Mouse (Mus musculus): ENCODE results near the gene Crip2. TPM values are rescaled to one million over a fixed set of nuclear protein-coding genes. Genes with fewer than 3 reads are reported as not detected.

The Crip2 gene
- 125 and 130 TPM in 2 replicates for polyA plus RNA-seq (2015; fragmentation: Nextera tagmentation; extraction: Ambion mirVana)

DNA sequence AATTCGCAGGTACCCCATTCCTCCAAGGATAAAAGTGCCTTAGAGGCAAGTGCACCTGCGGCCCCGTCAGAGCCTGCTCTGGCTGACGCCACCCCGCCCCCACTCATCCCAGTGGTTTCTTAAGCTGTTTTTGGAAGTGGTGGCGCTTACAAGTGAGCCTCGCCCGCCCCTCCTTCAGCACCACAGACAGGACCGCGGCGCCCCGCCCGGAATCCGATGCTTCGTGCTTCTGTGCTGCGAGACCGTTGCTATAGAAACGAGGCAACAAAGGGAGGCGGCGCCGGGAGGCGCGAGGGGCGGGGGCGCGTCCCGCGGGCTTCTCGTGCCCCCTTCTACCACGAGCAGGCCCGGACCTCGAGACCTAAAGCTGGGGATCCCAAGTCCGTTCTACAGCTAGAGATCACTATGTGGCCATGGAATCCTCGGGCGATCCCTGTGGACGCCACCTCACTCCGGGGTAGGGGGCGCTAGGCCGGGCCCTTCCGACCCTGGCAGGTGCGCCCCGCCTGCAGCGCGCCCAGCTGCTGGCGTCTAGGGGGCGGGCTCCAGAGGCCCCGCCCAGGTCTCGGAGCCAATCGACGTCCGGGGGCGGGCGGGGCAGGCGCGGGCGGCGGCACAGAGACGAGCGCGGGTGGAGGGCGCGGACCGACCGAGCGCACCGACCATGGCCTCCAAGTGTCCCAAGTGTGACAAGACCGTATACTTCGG is at the start of gene Crip2:
Gene Crip2 (plus strand): TSS at position 329 of the 708 bp plus-strand sequence.
- H3K9me3 ChIP-seq, result no peaks in the 10 kb centered on the region
- H3K4me3 ChIP-seq (replicated peaks), result peak within 1 kb of the TSS; percentile 58
- peak; percentile 79 for ATAC-seq (ENCODE audit: insufficient read depth, low FRiP score, low read depth)
- peaks cover 11% of the 10 kb centered on the region for H3K27me3 ChIP-seq (replicated peaks)
- H3K9ac ChIP-seq, result peak within 1 kb of the TSS; percentile 35
- under 1% methylated on average over 66 of the region's 68 CpGs for WGBS
- H3K27ac ChIP-seq, result peak within 1 kb of the TSS; percentile 72; the same call in 1 of the 2 replicates
- H3K4me1 ChIP-seq, result peaks cover 45% of the 10 kb centered on the region
- H3K4me2 ChIP-seq, result peak within 1 kb of the TSS; percentile 95
- peaks cover 32% of the 10 kb centered on the region for H3K36me3 ChIP-seq

DNA sequence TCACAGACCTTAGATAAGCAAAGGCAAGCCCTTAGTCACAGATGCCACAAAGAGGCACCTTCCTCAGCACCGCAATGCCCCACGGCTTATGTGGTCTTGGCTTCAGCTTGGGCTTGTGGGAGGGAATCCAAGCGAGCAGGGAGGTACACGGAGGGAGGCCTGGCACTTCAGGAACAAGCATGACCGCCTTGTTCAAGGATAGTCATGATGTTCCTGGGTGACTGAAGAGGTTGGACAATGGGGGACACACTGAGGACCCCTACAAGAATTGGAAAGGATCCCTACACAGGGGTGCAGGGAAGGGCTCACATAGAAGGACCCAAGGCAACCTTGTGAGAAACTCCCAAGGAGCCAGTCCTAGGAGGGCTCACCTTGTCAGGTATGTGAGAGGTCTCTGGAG is 43.0 kb upstream of the Crip2 start:
- no peaks in the 10 kb centered on the region for H3K27me3 ChIP-seq (replicated peaks)
- H3K4me1 ChIP-seq, result peaks cover 37% of the 10 kb centered on the region
- peak overlapping the region; percentile 84 for H3K4me2 ChIP-seq
- H3K27ac ChIP-seq, result no peak overlapping the region
- H3K9ac ChIP-seq, result no peak overlapping the region
- no peaks in the 10 kb centered on the region for H3K36me3 ChIP-seq
- no peak overlapping the region for H3K4me3 ChIP-seq (replicated peaks)
- no peaks in the 10 kb centered on the region for H3K9me3 ChIP-seq
- WGBS, result 83% methylated on average over 5 of the region's 5 CpGs
- no peak for ATAC-seq (ENCODE audit: insufficient read depth, low FRiP score, low read depth)

DNA sequence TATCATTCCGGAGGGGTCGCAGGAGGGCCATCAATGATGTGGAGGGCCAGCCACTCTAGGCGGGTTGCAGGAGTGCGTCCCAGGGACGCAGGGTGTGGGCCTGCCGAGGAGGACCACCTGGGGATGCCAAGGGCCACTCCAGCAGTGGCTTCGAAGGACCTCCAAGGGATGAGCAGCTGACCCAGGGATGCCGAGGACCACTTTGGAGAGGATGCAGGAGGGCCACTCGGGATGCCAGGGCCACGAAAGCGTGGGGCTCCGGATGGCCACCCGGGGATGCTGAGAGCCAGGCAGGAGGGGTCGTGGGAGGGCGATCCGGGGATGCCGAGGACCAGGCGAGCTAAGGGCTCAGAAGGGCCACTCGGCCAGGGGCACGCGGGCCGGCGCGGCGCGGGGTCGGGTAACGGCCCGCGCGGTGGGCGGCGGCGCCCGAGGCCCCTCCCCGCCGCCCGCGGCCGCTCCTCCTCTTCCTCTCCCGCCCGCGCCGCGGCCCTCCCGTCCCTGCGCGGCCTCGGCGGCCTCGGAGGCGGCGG is 42.2 kb upstream of the Crip2 start, which contains the start of gene Mta1:
Gene Mta1 (plus strand): TSS at position 530 of the 533 bp plus-strand sequence.
- Histone ChIP-seq H3K36me3 (no peaks in the 10 kb centered on the region), H3K27ac (peak within 1 kb of the TSS; percentile 76), H3K4me1 (peaks cover 44% of the 10 kb centered on the region), H3K9ac (peak within 1 kb of the TSS; percentile 99), H3K9me3 (no peaks in the 10 kb centered on the region), H3K27me3 (replicated peaks) (no peaks in the 10 kb centered on the region), H3K4me2 (peak within 1 kb of the TSS; percentile 87), H3K4me3 (replicated peaks) (peak within 1 kb of the TSS; percentile 92)
- 4% methylated on average over 18 of the region's 53 CpGs for WGBS
- ATAC-seq (ENCODE audit: insufficient read depth, low FRiP score, low read depth), result peak; percentile 71

DNA sequence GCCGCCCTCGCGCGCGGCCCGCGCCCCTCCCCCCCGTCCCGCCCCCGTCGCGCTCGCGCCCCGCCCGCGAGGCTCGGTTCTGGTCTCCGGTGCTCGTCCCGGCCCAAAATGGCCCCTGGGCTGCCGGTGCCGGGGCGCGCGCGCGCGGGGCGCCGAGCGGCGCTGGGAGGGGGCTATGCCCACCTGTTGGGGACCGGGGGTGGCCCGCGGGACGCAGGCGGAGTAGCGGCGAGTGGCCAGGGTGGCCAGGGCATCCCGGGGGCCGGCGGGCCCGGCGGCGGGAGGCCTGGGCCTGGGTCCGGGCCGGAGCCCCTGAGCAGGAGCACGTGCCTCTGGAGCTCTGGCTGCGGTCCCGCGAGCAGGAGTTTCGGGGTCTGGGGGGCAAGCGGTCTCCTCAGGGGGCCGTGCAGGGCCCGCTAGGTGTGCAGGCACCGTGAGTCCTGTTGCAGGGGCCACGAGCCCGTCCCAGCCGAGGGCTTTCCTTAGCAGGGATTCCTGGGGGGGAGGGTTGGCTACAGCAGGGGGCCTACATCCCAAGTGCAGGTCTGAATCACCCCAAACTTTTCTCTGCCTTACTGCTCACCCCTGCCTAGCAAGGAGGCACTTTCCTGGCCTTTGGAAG is 41.4 kb upstream of the Crip2 start:
- H3K27ac ChIP-seq, result peak overlapping the region; percentile 76
- H3K4me2 ChIP-seq, result peak overlapping the region; percentile 87
- H3K4me3 ChIP-seq (replicated peaks), result peak overlapping the region; percentile 92
- WGBS, result 0% methylated on average over 30 of the region's 60 CpGs
- H3K36me3 ChIP-seq, result no peaks in the 10 kb centered on the region
- H3K4me1 ChIP-seq, result peaks cover 50% of the 10 kb centered on the region
- peak overlapping the region; percentile 99 for H3K9ac ChIP-seq
- no peaks in the 10 kb centered on the region for H3K27me3 ChIP-seq (replicated peaks)
- peak; percentile 1; the same call in 1 of the 2 replicates for ATAC-seq (ENCODE audit: insufficient read depth, low FRiP score, low read depth)
- no peaks in the 10 kb centered on the region for H3K9me3 ChIP-seq

DNA sequence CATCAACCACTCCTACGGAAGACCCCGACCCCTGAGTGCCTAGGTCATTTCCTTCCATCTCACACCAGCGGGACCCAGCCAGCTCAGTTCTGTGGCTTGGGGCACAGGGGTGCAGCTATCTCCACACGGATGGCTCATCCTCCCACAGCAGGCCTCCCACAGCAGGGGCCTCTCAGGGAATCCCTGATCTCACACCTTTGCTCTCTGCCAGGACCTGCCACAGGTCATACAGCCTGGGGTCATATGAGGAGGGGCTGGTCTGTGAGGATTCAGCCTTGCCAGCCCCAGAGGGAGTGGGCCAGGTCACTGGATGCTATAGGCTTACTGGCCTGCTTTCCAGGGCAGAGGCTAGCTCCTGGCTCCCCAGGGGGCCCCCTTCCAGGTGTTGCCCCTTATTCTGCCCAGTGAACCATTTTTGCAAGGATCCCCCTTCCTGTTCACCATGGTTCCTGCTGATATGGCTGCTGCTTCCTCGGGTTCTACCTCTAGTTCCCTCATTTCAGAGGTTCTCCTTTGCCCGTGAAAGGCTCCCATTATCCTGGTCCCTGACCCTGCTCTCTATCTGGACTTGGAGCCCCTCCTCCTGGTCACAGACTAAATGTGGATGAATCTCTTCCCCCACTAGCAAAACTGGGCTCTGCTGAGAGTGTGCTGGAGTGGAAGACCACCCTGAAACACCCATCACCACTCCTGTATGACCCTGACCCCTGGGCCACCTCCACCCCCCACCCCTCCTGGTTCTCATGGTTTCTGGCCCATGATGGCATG is 40.4 kb upstream of the Crip2 start:
- Histone ChIP-seq H3K4me1 (peaks cover 55% of the 10 kb centered on the region), H3K4me2 (peak overlapping the region; percentile 87), H3K4me3 (replicated peaks) (peak overlapping the region; percentile 92), H3K9ac (peak overlapping the region; percentile 99; the same call in 1 of the 2 replicates), H3K27me3 (replicated peaks) (no peaks in the 10 kb centered on the region), H3K9me3 (no peaks in the 10 kb centered on the region), H3K36me3 (no peaks in the 10 kb centered on the region), H3K27ac (no peak overlapping the region; the same call in 1 of the 2 replicates)
- ATAC-seq (ENCODE audit: insufficient read depth, low FRiP score, low read depth), result 0 out of 2 replicates have a peak, but pooled peaks have one; percentile 8
- WGBS, result 21% methylated on average over 6 of the region's 6 CpGs

DNA sequence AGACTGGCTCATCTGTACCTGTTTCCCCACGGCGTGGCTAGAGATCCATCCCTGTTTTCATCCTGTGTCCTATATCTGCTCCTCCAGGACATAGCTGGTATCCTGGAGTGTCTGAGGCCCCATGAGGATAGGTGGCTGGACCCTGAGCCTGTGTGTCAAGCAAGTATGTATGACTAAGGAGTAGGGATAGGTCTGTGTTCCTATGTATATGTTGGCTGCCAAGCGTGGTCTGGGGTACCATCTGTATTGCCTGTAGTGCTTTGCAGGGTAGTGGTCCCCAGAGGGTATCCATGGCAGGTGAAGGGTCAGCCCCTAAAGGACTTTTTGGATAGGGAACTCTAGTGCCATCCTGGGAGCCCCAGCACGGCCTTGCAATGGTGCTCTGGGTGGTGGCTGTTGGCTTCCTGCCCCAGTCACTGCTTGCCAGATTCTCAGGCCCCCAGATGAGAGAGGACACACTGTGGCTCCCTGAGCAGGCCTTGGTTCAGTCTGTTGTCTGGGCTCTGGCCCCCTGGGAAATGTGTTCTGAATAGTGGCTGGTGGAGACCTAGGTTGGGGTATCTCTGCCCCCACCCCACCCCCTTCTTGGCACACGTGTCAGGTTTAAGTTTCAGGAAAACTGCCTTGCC is 39.5 kb upstream of the Crip2 start:
- no peak for ATAC-seq (ENCODE audit: insufficient read depth, low FRiP score, low read depth)
- no peak overlapping the region for H3K9ac ChIP-seq
- peak overlapping the region; percentile 87; the same call in 1 of the 2 replicates for H3K4me2 ChIP-seq
- H3K27ac ChIP-seq, result no peak overlapping the region
- H3K4me3 ChIP-seq (replicated peaks), result no peak overlapping the region
- WGBS, result 74% methylated on average over 5 of the region's 5 CpGs
- 0 out of 2 replicates have a peak, but pooled peaks cover 2% of the 10 kb centered on the region for H3K36me3 ChIP-seq
- H3K9me3 ChIP-seq, result no peaks in the 10 kb centered on the region
- H3K4me1 ChIP-seq, result peaks cover 55% of the 10 kb centered on the region
- no peaks in the 10 kb centered on the region for H3K27me3 ChIP-seq (replicated peaks)

DNA sequence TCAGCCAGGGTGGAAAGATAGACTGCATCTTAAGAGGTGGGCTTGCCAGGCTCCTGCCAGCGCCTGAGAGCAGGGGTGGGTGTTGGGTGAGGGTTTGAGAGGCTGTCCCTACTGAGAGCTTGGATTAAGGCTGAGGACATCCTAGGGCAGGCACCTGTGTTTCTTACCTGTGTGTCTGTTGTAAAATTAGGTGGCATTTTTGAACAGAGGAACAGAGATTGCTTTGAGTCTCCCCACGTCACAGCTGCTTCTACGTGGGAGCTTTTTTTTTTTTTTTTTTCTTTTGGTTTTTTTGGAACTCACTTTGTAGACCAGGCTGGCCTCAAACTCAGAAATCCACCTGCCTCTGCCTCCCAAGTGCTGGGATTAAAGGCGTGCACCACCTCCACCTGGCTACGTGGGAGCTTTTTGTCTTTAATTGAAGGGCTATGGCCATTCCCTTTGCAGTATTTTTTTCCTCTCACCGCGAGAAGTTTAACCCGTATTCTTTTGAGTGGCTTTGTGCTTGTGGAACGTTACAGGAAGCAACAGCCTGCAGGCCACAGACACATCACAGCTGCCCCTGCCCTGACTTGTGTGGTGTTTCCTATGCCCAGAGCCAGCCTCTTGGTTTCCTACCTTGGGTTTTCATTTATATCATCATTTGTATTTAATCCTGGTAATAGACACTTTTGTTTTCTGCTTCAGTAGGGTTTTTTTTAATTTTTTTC is 38.6 kb upstream of the Crip2 start:
- H3K9me3 ChIP-seq, result no peaks in the 10 kb centered on the region
- no peak overlapping the region for H3K4me3 ChIP-seq (replicated peaks)
- no peak overlapping the region for H3K27ac ChIP-seq
- no peak overlapping the region for H3K9ac ChIP-seq
- no peak overlapping the region for H3K4me2 ChIP-seq
- peaks cover 55% of the 10 kb centered on the region for H3K4me1 ChIP-seq
- H3K27me3 ChIP-seq (replicated peaks), result no peaks in the 10 kb centered on the region
- H3K36me3 ChIP-seq, result 0 out of 2 replicates have a peak, but pooled peaks cover 5% of the 10 kb centered on the region
- ATAC-seq (ENCODE audit: insufficient read depth, low FRiP score, low read depth), result no peak
- WGBS, result 75% methylated on average over 9 of the region's 9 CpGs

DNA sequence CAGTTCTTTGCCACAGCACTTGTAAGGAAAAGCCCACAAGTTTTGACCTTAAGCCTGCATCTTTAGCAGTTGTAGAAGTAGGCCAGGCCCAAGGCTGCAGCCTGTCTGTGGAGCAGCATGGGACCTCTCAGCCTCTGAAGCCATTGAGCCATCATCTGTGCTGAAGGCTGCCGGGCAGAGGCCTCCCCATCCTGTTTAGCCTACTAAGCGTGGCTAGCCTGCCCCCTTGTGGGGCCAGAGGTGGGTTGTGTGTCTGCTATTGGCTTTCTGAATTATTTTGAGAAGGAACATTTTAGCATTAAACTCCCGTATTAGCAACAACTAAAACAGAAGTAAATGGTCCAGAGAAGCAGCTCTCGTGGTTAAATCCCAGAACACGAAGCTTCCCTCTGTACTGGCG is 37.6 kb upstream of the Crip2 start:
- Histone ChIP-seq H3K4me1 (peaks cover 55% of the 10 kb centered on the region), H3K9me3 (no peaks in the 10 kb centered on the region), H3K27ac (0 out of 2 replicates have a peak overlapping the region, but pooled peaks have one; percentile 4), H3K4me3 (replicated peaks) (no peak overlapping the region), H3K4me2 (no peak overlapping the region), H3K27me3 (replicated peaks) (no peaks in the 10 kb centered on the region), H3K9ac (no peak overlapping the region), H3K36me3 (0 out of 2 replicates have a peak, but pooled peaks cover 5% of the 10 kb centered on the region)
- no peak for ATAC-seq (ENCODE audit: insufficient read depth, low FRiP score, low read depth)
- 59% methylated on average over 6 of the region's 6 CpGs for WGBS

DNA sequence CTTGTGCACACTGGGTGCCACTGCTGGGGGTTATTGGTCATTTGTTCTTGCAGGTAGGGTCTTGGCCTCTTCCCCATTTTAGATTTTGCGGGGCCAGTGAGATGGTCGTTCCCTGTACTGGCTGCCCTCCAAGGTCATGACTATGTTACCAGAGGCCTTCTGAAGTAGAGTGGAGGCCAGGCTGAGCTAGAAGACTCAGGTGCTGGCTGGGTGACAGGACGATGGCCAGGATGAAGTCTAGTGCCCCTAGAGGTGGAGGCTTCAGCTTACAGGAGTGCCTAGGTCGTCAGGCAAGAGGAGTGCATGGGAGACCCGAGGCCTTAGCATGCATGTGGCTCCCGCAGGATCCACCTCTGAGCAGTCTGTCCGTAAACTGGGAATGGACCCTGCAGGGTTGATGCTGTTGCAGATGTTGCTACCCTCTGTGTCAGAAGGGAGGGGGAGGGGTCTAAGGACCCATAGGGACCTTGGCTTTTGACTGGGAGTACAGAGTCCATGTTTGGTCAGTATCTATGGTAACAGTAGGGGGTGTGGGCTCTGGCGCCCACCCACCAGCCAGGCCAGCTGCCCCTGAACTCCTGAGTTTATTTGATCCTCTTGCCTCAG is 36.1 kb upstream of the Crip2 start:
- ATAC-seq (ENCODE audit: insufficient read depth, low FRiP score, low read depth), result no peak
- H3K27me3 ChIP-seq (replicated peaks), result no peaks in the 10 kb centered on the region
- no peak overlapping the region for H3K4me3 ChIP-seq (replicated peaks)
- H3K9me3 ChIP-seq, result no peaks in the 10 kb centered on the region
- 0 out of 2 replicates have a peak, but pooled peaks cover 5% of the 10 kb centered on the region for H3K36me3 ChIP-seq
- H3K27ac ChIP-seq, result no peak overlapping the region
- H3K9ac ChIP-seq, result no peak overlapping the region
- no peak overlapping the region for H3K4me2 ChIP-seq
- peaks cover 49% of the 10 kb centered on the region for H3K4me1 ChIP-seq
- WGBS, result 78% methylated on average over 8 of the region's 8 CpGs

DNA sequence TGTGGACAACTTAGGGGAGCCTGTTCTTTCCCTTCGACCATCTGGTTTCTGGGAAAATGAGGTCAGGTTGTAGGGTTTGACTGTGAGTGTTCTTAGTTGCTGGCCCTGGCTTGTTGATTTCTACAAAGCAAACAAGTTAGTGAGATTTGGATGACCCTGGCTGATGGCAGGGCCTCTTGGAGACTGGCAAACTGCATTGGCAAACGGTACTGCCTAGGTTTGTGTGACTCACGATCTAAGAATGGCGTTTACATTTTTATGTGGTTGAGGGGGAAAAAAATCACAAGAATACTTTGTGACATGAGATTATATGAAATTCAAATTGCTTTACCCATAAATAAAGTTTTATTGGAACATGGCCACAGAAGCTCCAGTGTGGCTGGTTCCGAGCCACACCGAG is 33.6 kb upstream of the Crip2 start:
- Histone ChIP-seq H3K27ac (no peak overlapping the region), H3K9ac (no peak overlapping the region), H3K4me1 (peaks cover 26% of the 10 kb centered on the region), H3K36me3 (0 out of 2 replicates have a peak, but pooled peaks cover 5% of the 10 kb centered on the region), H3K4me3 (replicated peaks) (no peak overlapping the region), H3K9me3 (no peaks in the 10 kb centered on the region), H3K4me2 (no peak overlapping the region), H3K27me3 (replicated peaks) (no peaks in the 10 kb centered on the region)
- 69% methylated on average over 6 of the region's 6 CpGs for WGBS
- no peak for ATAC-seq (ENCODE audit: insufficient read depth, low FRiP score, low read depth)

All from stomach, embryonic 15.5 days (tissue).